Mouse (Mus musculus) liver, adult 2 months (tissue): ENCODE results near the gene 2310039H08Rik.

Experiments
- CTCF ChIP-seq: fragments of 200-500 bp; IDR thresholded peaks from 2 replicates; pipeline ENCODE4 v1.5.1; 2011; ENCODE audit warnings: low read depth, low read length, control low read depth
- POLR2A ChIP-seq: fragments of 200-500 bp; IDR thresholded peaks from 2 replicates; pipeline ENCODE4 v1.6.1; 2011; ENCODE audit warnings: low read length, control low read depth; ENCODE audit not compliant: insufficient read depth; ENCODE audit errors: extremely low read depth

DNA sequence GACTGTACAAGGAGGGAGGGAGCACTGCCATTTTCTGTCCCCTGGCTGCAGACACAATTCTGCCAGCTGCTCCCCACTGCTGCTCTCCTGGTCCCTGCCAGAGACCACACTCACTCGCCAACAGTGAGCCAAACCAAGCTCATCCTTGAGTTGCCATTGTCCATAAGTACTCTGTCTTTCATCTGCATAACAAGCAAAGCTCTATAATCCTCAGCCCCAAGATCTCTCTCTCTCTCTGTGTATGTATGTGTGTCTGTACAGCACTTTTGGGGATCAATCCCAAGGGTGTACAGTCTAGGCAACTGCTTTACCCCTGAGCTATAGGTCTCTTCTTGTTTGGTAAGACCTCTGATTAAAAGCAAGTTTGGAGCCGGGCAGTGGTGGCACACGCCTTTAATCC is 38.2 kb downstream of the 2310039H08Rik start:
- TF ChIP-seq POLR2A: no peak
- no peak for TF ChIP-seq CTCF
